Mouse (Mus musculus) cerebellum, postnatal 4 days (tissue): ENCODE data around the gene Cyp2c39.
"Not testable (repeated sequence)": the region's sequence is repeated elsewhere in the genome, so short reads cannot be mapped to it uniquely, and the experiment has no call there.

Experiments used
- DNase-seq, 2 experiments: peaks; one replicate each; pipeline ENCODE4 v3.0.0; 2022; ENCODE audit warnings: low spot score in 2 of 2, mixed read lengths in 1 of 2

The Cyp2c39 gene

DNA sequence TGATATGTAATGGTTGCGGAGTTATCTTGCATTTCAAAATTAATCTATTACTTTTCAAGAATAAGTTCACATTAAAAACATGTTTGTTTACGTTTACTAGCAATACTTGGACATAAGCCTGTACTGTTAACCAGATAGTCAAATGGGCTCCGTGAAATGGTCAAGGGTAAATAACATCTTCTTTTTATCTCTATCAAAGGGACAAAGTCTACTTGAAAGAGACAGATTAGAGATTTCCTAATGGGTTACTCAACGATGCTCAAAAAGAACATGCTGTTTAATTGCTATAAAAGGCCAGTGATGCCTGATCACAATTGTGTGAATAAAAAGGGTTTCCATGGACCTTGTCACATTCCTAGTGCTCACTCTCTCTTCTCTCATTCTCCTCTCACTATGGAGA is at the start of gene Cyp2c39:
Gene Cyp2c39 (plus strand): TSS at position 329 of the 400 bp plus-strand sequence.
- DNase-seq: no peak

DNA sequence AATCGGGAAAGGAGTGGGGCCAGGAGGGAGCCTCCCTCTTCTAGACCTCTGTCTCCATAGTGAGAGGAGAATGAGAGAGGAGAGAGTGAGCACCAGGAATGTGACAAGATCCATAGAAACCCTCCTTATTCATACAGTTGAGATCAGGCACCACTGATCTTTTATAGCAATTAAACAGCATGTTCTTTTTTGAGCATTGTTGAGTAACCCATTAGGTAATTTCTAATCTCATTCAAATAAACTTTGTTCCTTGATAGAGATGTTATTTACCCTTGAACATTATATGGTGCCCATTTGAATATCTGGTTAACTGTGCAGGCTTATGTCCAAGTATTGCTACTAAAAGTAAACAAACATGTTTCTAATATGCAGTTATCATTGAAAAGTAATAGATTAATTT is 47.7 kb upstream of the Cyp2c39 start, which contains the start of gene Cyp2c38:
Gene Cyp2c38 (minus strand): TSS at position 135 of the 400 bp plus-strand sequence.
- DNase-seq: no peak

GRCm38 (mm10) chr19:39463923-39464322 is 46.7 kb upstream of the Cyp2c39 start:
- no peak for DNase-seq

GRCm38 (mm10) chr19:39483961-39484360 is 26.7 kb upstream of the Cyp2c39 start:
- not testable (repeated sequence) for DNase-seq

DNA sequence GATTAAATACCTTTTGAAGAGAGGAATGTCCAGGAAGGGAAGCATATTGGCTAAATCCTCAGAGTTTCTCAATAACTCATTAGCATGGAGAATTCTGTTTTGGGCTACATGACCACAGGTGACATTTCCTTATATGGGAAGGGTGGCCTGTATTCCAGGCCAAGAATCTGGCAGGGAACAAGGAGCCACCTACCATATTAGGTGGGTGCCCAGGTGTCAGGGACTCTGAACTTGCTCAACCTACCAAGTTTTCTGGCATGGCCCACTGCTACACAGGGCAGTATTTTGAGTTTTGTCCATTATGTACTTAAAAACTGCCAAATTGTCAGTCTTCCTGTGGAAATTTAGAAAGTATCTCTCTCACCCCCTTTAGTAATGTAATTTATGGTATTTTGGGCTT is 4.3 kb upstream of the Cyp2c39 start:
- DNase-seq: no peak

DNA sequence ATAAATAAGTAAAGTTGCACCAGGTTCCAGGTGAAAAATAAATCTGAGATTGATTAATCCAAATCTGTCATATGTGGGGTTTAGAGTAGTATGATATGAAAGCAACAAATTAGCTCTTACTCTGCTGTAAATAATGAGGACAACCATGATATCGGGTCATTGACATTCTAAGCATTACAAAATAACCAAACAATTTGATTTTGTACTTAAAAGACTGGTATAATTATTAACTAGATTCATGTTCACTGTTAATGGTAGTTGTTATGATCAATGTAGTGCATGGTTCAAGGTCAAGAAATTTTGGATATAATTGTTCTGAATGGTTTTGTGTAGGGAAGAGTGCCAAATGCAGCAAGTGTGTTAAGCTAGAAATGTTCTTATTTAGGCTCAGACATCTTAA is 1.1 kb upstream of the Cyp2c39 start:
- DNase-seq: no peak
